Mouse (Mus musculus) heart, embryonic 10.5 days (tissue): ENCODE data around the gene Wfdc18. TPM values are rescaled to one million over a fixed set of nuclear protein-coding genes. Genes with fewer than 3 reads are reported as not detected.

Experiments
- DNase-seq: peaks from one replicate; pipeline ENCODE4 v3.0.0-alpha.2; 2017; ENCODE audit warnings: low spot score
- H3K27ac ChIP-seq: fragments of 300-500 bp; sonication (generic); 2 replicates; pipeline ENCODE4 v1.5.1; 2016; ENCODE audit warnings: mild to moderate bottlenecking
- H3K27me3 ChIP-seq: fragments of 300-500 bp; sonication (generic); 2 replicates; pipeline ENCODE4 v1.6.1; 2016; ENCODE audit warnings: mild to moderate bottlenecking; ENCODE audit not compliant: poor library complexity, insufficient read depth, severe bottlenecking
- H3K36me3 ChIP-seq: fragments of 300-500 bp; sonication (generic); 2 replicates; pipeline ENCODE4 v1.6.1; 2016; ENCODE audit warnings: mild to moderate bottlenecking, moderate library complexity
- H3K4me1 ChIP-seq: fragments of 300-500 bp; sonication (generic); 2 replicates; pipeline ENCODE4 v1.6.1; 2016; ENCODE audit warnings: mild to moderate bottlenecking
- H3K4me3 ChIP-seq: fragments of 300-500 bp; sonication (generic); 2 replicates; pipeline ENCODE4 v1.5.1; 2016; ENCODE audit warnings: mild to moderate bottlenecking, moderate library complexity
- H3K9me3 ChIP-seq: fragments of 300-500 bp; sonication (generic); 2 replicates; pipeline ENCODE4 v1.6.1; 2016; ENCODE audit warnings: mild to moderate bottlenecking, moderate library complexity
- whole genome bisulfite sequencing: fragments of 180-500 bp; shearing (Covaris S2); methylation state at CpG from one replicate; pipeline ENCODE4 v1.1.7; 2016; 5-methylcytosine and 5-hydroxymethylcytosine counted together
- polyA plus RNA-seq: library from polyadenylated mRNA; unstranded; fragments of >200 nt; fragmentation: Nextera tagmentation; extraction: Ambion mirVana; gene quantifications from 2 replicates; pipeline ENCODE4 v1.2.1, GENCODE M21; 2016

The Wfdc18 gene
- 0.92 TPM in 1 of 2 replicates, not detected in the other for polyA plus RNA-seq

DNA sequence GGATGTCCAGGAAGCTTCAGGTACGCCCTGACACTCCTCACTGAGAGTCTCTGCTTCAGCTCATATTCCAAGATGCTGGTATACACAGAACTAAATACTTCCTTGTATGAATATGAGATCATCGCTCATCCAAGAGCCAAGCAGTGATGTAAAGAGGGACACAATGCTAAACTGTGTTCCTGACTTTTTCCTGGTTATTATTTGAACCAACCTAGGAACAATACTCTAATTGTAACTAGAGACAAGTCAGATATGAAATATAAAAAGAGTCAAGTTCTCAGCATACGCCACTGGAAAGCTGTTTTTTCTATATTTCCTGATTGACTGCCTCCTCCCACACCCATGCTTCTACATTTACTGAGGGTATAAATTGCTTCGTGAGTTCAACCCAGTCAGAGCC, at the start of gene Wfdc18:
Gene Wfdc18 (plus strand): TSS at position 301 of the 400 bp plus-strand sequence.
- Histone ChIP-seq H3K27ac (no peak within 1 kb of the TSS), H3K36me3 (no peaks in the 10 kb centered on the region), H3K4me3 (no peak within 1 kb of the TSS), H3K9me3 (no peaks in the 10 kb centered on the region), H3K4me1 (no peaks in the 10 kb centered on the region), H3K27me3 (no peaks in the 10 kb centered on the region)
- 68% methylated on average over 4 of the region's 4 CpGs for WGBS
- DNase-seq = no peak

DNA sequence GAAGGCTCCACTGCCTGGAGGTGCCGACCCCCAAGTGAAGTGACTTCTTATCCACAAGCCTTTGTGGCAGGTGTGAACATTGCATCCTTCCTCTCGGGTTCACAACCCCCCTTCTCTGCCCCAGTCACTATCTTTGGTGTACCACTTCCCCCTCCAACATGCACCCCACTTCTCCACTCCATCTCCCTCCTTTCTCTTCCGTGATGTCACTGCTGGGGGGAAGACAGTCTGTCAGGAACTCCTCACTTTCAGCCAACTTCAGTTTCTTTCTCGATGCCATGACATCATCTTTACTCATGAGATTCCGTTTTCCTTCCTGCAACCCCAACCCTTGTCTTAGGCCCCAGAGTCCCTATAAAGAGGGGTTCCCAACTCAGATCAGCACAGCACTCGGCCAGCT, 46.6 kb upstream of the Wfdc18 start, which contains the start of gene Ccl4:
Gene Ccl4 (plus strand): TSS at position 381 of the 400 bp plus-strand sequence.
- 72% methylated on average over 6 of the region's 6 CpGs for WGBS
- Histone ChIP-seq H3K4me1 (no peaks in the 10 kb centered on the region), H3K4me3 (no peak within 1 kb of the TSS), H3K27ac (no peak within 1 kb of the TSS), H3K27me3 (no peaks in the 10 kb centered on the region), H3K9me3 (no peaks in the 10 kb centered on the region), H3K36me3 (no peaks in the 10 kb centered on the region)
- no peak for DNase-seq

DNA sequence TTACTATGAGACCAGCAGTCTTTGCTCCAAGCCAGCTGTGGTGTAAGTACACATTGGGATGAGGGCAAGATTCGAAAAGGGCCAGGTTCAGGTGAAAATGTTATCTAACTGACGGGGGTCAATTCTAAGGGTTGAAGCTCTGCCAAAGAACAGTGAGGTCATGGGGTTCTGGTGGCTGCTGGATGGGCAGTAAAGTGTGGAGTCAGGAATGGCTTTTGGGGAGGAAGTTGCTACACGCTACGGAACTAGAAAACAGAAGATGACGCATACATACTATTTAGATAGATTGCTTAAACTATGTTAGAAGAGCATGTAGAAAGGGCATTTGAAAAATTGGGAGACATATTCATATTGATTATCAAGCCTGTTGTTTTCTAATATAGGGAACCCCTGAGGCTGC, 45.3 kb upstream of the Wfdc18 start:
- no peaks in the 10 kb centered on the region for H3K36me3 ChIP-seq
- 78% methylated on average over 5 of the region's 5 CpGs for WGBS
- no peak overlapping the region for H3K4me3 ChIP-seq
- no peaks in the 10 kb centered on the region for H3K4me1 ChIP-seq
- H3K27ac ChIP-seq = no peak overlapping the region
- H3K27me3 ChIP-seq = no peaks in the 10 kb centered on the region
- H3K9me3 ChIP-seq = no peaks in the 10 kb centered on the region
- DNase-seq = no peak

DNA sequence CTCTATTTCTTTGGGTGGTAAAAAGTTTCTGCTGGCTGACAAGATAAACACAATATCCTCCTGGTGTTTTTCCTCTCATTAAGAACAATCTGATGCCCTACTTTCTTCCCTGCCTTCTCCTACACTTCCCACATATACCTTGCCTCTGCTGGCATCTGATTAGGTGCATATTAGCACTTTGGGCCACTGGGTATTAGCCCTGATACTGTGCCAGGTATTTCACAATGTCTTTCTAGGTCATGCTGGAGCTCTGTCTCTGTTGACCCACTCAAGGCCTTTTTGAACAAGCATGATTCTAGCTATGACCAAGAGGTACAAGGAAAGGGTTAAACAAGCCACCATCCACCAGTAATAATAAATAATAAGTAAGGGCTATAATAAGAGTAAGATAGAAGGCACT, 37.1 kb upstream of the Wfdc18 start:
- Histone ChIP-seq H3K9me3 (no peaks in the 10 kb centered on the region), H3K4me3 (no peak overlapping the region), H3K36me3 (no peaks in the 10 kb centered on the region), H3K4me1 (no peaks in the 10 kb centered on the region), H3K27me3 (no peaks in the 10 kb centered on the region), H3K27ac (no peak overlapping the region)
- DNase-seq = no peak

DNA sequence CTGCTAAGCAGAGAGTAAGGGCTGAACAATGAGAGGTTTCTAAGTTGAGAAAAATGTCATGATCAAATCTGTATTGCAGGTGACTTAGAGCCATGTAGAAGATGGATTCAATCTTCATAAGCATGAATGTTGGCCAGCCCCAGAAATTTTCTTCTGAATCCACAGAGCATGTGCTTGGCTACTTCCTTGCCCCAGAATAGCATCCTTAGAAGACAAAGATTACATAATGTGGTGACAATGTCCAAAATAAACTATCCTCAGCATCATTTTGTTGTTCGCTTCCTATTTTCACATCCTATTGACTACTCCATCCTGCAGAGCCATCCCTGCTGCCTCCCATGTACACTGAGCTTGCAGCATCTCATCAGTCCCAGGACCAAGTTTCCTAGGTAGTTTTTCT, 33.1 kb upstream of the Wfdc18 start:
- Histone ChIP-seq H3K4me1 (no peaks in the 10 kb centered on the region), H3K27me3 (no peaks in the 10 kb centered on the region), H3K36me3 (no peaks in the 10 kb centered on the region), H3K27ac (no peak overlapping the region), H3K4me3 (no peak overlapping the region), H3K9me3 (no peaks in the 10 kb centered on the region)
- DNase-seq = no peak
- WGBS = 85% methylated on average over 1 of the region's 1 CpGs

DNA sequence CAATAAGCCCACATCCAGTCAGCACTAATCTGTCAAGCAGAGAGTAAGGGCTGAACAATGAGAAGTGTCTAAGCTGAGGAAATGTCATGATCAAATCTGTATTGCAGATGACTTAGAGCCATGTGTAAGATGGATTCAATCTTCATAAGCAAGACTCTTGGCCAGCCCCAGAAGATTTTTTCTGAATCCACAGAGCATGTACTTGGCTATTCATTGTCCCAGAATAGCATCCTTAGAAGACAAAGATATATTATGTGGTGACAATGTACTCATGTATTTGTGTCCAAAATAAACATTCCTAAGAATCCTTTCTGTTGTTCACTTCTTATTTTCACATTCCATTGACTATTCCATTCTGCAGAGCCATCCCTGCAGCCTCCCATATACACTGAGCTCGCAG, 18.9 kb upstream of the Wfdc18 start:
- H3K9me3 ChIP-seq = no peaks in the 10 kb centered on the region
- H3K4me1 ChIP-seq = no peaks in the 10 kb centered on the region
- no peak overlapping the region for H3K27ac ChIP-seq
- 70% methylated on average over 1 of the region's 1 CpGs for WGBS
- DNase-seq = no peak
- no peak overlapping the region for H3K4me3 ChIP-seq
- no peaks in the 10 kb centered on the region for H3K27me3 ChIP-seq
- H3K36me3 ChIP-seq = no peaks in the 10 kb centered on the region

DNA sequence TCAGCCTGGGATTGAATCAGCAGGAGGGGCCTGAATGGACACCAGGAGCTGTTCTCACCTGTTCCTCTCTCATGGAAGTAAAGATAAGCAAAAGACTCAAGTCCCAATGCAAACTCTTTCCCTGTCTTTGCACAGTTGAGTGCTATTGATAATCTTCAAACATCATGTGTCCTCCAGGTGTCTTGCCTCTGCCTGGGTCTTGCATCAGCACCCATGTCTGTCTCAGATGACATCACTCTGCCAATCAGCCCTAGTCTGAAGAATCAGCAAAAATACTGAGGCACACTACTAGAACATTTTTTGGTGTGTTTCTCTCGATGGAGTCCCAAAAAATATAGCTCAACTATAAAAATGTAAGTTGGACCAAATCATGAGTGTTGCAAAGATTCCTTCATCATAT, 16.8 kb upstream of the Wfdc18 start:
- Histone ChIP-seq H3K27ac (no peak overlapping the region), H3K4me1 (no peaks in the 10 kb centered on the region), H3K9me3 (no peaks in the 10 kb centered on the region), H3K4me3 (no peak overlapping the region), H3K36me3 (no peaks in the 10 kb centered on the region), H3K27me3 (no peaks in the 10 kb centered on the region)
- no peak for DNase-seq
- 45% methylated on average over 1 of the region's 1 CpGs for WGBS

DNA sequence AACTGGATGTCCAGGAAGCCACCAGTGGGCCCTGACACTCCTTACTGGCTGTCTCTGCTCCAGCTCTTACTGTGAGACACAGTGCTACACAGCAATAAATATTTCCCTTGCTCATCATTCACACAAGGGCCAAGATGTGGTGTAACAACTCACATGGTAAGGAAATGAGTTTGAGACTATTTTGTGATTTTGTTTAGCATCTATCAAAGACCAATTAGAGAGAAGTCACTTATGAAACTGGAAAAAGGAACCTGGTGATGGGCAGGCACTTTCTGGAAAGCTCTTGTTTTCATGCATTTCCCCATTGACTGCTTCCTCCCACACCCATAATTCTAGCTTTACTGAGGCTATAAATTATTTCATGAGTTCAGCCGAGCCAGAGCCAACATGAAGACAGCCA, 5.1 kb upstream of the Wfdc18 start, which contains the start of gene Wfdc17:
Gene Wfdc17 (plus strand): TSS at position 287 of the 400 bp plus-strand sequence.
- H3K9me3 ChIP-seq = no peaks in the 10 kb centered on the region
- no peaks in the 10 kb centered on the region for H3K27me3 ChIP-seq
- H3K4me3 ChIP-seq = no peak within 1 kb of the TSS
- DNase-seq = no peak
- H3K4me1 ChIP-seq = no peaks in the 10 kb centered on the region
- H3K27ac ChIP-seq = no peak within 1 kb of the TSS
- 64% methylated on average over 1 of the region's 1 CpGs for WGBS
- no peaks in the 10 kb centered on the region for H3K36me3 ChIP-seq

DNA sequence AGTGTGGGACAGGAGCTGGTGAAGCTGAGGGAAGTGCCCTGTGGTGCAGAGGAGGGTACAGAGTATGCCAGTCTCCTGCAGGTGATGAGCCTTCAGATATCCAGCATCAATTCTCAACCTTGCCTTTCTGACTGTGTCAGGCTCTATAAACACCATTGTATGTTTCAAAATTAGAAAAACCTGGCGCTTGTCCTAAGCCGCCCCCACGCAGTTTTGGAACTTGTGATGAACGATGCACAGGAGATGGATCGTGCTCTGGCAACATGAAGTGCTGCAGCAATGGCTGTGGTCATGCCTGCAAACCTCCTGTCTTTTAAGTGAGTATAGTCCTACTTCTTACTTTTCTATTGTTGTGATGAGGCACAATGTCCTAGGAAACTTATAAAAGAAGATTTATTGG, 868 bp downstream of the Wfdc18 start:
- Histone ChIP-seq H3K27ac (no peak overlapping the region), H3K4me1 (no peaks in the 10 kb centered on the region), H3K27me3 (no peaks in the 10 kb centered on the region), H3K4me3 (no peak overlapping the region), H3K36me3 (no peaks in the 10 kb centered on the region), H3K9me3 (no peaks in the 10 kb centered on the region)
- WGBS = 87% methylated on average over 5 of the region's 5 CpGs
- DNase-seq = no peak

DNA sequence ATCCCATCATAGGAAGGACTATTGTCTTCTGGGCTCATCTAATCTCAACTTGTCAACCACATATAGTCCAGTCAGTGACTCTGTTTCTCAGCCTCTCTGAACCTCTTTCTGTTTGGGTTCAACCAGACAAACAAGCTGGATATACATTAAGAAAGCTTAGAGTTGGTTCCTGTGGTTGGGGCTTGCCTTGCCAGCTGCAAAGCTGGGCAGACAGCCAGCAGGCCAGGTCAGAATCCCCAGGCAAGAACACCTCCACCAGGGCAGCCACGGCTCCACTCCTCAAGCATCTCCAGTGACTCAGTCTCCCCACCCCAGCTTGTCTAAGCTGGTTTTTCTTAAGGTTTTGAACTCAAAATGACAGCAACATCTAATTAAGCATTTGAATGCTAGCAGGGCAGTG, 3.9 kb downstream of the Wfdc18 start:
- Histone ChIP-seq H3K36me3 (no peaks in the 10 kb centered on the region), H3K4me1 (no peaks in the 10 kb centered on the region), H3K27ac (no peak overlapping the region), H3K4me3 (no peak overlapping the region), H3K9me3 (no peaks in the 10 kb centered on the region), H3K27me3 (no peaks in the 10 kb centered on the region)
- no peak for DNase-seq
- 75% methylated on average over 1 of the region's 1 CpGs for WGBS

DNA sequence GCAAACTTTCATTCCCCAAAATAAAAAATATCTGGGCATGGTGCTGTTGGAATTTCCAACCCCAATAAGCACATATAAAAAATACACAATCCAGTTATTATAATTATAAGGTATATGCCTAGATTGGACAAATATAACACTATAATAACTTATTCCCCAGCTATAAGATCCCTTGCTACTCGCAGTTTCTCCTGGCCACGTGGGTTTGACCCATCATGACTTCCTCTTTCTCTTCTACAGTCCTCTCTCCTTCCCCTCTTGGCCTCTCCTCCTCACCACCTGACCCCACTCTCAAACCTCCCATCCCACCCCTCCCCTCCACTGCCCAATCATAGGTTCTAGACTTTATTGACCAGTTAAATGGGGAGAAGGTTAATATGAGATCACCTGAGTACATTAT, 5.1 kb downstream of the Wfdc18 start:
- 83% methylated on average over 2 of the region's 2 CpGs for WGBS
- Histone ChIP-seq H3K36me3 (no peaks in the 10 kb centered on the region), H3K4me1 (no peaks in the 10 kb centered on the region), H3K27ac (no peak overlapping the region), H3K27me3 (no peaks in the 10 kb centered on the region), H3K4me3 (no peak overlapping the region), H3K9me3 (no peaks in the 10 kb centered on the region)
- no peak for DNase-seq

DNA sequence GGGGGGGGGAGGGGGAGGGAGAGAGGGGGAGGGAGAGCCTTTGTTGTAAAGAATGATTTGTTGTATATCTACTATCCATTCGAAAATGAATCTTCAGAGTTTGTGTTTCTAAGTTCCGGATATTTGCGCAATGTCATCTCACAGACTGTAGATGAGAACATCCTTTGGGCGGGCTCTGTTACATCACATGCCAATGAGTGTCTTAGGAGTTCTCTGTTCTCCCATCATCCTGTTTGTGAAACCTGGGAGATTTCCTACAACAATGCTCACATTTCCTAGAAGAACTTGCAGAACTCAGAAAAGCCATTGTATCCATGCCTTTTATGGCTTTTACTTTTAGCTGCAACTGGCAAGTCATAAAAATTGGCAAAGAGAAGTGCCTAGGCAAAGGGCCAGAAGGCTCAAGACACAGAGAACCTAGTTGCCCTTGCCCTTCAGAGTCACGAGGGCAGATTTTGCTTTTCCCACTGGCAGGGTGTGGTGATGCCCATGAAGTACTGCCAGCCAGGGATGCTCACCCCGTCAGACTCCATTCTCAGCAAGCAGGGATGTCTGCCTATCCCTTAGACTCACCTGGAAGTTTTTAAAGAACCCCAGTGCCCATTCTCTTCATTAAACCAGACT, 8.3 kb downstream of the Wfdc18 start:
- Histone ChIP-seq H3K4me3 (no peak overlapping the region), H3K4me1 (no peaks in the 10 kb centered on the region), H3K36me3 (no peaks in the 10 kb centered on the region), H3K27me3 (no peaks in the 10 kb centered on the region), H3K9me3 (no peaks in the 10 kb centered on the region), H3K27ac (no peak overlapping the region)
- 79% methylated on average over 6 of the region's 6 CpGs for WGBS
- DNase-seq = no peak

DNA sequence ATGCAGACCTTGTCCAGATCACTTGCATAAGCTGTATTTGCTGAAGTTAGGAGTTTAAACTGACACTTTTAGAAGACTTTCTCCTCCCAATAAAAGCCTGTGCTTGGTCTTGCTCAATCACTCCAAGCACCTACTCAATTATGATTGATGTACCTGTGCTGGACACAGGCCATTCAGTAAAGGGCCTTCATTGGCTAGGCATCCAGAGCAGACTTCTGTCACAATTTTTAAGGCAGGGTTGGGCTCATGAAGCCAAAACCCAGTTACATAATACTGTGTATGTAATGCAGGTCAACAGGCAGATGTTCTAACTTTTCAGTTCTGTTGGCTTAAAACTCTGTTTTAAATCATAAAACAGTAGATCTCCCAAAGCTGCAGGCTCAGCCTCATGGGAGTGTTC, 12.0 kb downstream of the Wfdc18 start:
- no peaks in the 10 kb centered on the region for H3K36me3 ChIP-seq
- DNase-seq = no peak
- H3K4me3 ChIP-seq = no peak overlapping the region
- no peak overlapping the region for H3K27ac ChIP-seq
- H3K27me3 ChIP-seq = no peaks in the 10 kb centered on the region
- no peaks in the 10 kb centered on the region for H3K9me3 ChIP-seq
- no peaks in the 10 kb centered on the region for H3K4me1 ChIP-seq

DNA sequence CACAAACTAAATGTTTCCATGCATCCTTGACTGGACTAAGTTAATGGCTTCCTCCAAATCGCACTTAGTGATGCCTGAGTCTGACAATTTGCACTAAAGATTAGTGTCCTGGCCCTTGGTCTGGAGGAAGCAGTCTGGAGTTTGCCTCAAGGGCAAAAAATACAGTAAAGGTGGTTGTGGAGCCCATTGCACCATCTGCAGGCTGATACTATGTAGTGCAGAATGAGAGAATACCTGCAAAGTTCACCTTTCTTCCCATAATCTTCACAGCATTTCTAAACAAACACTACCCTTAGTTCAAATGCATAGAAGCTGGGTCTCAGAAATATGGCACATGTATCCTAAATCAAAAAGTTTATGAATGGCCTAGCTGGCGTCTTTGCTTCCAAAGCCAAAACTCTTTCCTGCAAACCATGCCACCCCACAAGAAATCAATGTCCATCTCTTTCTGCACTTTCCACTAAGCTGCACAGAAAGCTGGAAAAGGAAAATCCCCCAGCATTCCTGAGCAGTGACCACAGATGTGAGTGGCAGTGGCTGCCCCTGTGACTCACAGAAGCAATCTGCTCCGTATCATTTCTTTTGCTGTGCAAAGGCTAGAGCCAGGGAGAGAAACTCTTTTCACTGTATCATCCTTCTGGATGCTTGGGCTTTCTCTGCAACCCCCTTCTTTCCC, 20.1 kb downstream of the Wfdc18 start:
- DNase-seq = no peak
- H3K36me3 ChIP-seq = no peaks in the 10 kb centered on the region
- H3K9me3 ChIP-seq = no peaks in the 10 kb centered on the region
- no peaks in the 10 kb centered on the region for H3K27me3 ChIP-seq
- no peak overlapping the region for H3K27ac ChIP-seq
- H3K4me3 ChIP-seq = no peak overlapping the region
- 51% methylated on average over 3 of the region's 3 CpGs for WGBS
- no peaks in the 10 kb centered on the region for H3K4me1 ChIP-seq
